Mouse (Mus musculus) ovary, postnatal 36 days (tissue): ENCODE results near the gene Med16.
A peak's percentile ranks its signal among the peaks of the same experiment; 100 is the strongest.

Experiments used
- DNase-seq: peaks from one replicate; pipeline ENCODE4 v3.0.0; 2022; ENCODE audit warnings: low spot score, mixed read lengths

Med16 gene

DNA sequence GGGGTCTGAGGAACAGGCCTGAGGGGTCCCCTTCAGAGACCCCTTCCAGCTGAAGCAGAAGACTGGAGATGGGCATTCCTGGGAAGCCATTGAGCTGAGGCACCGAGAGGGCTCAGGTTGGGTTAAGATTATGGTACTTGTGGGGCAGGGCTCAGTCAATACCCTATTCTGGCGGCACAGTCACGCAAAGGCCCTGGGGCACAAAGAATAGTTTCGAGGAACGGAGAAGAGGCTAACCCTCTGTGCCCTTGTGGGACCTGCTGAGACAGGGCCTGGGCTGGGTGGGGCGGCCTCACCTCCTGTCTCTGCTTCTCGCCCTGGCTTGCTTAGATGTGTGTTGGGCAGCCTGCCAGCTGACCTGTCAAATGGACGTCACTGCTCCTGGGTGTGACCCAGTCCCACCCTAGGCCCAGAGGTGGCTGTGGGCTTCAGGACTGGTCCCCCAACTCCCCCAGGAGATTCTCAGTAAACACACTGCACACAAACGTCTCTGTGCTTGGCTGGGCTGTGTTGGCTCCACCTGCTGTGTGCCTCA lies 24.5 kb upstream of the Med16 start:
- DNase-seq: no peak

DNA sequence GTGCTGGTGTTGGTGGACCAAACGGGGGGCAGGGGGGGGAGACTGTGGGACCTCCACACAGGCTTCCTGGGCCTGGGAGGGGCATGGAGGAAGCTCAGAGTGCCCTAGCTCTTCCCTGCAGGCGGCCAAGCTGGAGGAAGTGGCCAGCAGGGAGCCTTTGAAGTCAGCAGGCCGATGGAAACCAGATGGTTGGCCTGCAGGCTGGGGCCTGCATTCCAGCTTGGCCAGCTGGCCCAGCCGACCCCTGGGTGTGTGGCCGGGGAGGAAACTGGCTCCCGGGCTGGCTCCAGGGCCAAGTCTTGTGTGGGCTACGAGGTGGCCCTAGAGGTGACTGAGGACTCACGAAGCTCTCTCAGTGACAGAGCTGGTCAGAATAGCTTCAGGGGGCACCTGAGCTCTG lies 24.0 kb upstream of the Med16 start:
- peak; percentile 52 for DNase-seq

DNA sequence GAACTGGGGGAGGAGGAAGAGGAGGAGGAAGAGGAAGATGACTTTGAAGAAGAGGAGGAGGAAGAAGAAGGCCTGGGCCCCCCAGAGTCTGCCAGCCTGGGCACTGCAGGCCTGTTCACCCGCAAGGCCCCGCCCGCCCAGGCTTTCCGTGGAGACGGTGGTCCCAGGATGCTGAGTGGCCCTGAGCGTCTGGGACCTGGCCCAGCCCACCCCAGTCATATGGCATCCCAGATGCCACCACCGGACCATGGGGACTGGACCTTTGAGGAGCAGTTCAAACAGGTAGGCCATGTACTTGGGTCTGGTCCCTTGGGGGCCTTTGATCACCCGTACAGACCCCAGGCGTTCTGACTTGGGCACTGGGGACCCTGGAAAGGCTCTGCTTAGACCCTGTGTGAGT lies 23.1 kb upstream of the Med16 start:
- no peak for DNase-seq

DNA sequence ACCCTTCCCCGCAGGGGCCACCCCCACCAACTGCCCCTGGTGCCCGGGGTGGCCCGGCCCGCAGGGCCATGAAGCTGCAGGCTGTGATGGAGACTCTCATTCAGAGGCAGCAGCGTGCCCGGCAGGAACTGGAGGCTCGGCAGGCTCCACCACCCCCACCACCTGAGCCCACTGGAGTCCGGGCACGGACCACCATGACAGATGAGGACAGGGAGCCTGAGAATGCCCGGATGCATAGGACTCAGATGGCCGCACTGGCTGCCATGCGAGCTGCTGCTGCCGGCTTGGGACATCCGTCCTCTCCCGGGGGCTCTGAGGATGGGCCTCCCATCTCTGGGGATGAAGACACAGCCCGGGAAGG lies 22.1 kb upstream of the Med16 start:
- no peak for DNase-seq

DNA sequence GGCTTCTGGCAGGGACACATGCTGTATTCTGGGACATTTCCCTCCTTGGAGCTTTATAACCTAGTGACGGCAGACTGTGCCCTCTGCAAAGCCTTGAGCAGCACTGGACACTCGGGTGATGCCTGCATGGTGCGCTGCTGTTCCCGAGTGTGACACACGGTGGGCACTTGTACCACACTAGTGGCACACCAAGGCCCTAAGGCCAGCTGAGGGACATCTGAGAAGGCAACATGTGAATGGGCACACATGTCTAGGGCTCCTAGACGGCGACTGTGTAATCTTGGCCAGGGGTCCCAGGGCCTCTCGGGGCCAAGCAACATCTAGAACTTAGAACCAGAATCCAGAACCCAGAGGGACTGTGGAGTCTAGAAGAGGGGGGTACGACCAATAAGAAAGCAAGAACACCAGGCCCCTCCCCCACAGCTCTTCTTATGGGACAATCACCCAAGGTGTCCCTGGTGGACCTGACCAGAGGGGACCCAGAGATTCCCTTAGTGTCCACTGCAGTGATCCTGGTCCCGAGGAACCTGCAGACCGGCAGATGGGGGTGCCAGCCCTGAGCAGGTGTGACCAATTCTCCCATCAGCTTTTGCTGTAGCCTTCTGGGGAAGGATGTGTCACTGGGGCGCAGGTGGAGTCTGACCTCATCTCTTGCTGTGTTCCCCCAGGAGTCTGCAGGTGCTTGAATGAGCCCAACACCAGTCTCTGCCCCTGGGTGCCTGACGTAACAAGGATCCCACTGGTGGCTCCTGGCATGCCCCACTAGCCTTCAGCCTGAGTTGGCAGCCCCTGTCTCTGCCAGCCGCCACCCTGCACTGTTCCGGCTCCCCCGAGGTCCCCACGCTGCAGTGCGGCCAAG lies 21.5 kb upstream of the Med16 start:
- DNase-seq: no peak

DNA sequence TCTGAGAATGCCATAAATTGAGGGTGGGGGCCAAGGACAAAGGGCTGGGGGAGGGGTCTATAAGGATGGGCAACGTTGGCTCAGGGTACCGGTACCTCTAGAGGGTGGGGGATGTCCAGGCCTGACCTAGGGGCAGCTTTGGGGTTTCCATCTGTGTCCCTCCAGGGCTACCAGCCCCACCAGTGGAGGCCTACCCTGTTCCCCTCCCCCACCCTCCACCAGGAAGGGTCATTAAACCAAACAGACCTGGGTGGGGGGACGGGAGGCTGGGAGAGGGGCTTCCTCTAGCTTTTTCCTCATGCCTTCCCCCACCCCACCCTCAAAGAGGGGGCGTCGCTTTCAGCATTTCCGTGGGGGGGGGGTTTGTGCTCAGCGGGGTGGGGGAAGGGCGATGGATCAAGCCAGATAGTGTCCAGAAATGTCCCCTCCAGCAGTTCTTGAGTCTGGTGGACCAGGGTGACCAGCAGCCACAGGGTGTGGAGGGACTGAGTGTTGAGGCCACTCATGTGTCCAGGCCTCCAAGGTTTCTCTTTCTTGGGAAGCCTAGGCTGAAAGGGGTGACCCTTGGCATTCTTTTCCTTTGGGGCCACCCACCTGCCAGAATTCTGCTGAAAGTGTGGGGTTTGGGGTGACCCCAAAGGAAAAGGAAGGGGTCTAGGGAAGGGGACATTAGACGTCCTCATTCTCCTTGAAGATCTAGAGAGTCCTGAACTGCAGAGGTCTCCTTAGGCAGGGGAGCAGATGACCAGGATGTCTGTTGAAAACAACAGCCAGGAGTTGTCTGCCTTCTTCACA lies 20.4 kb upstream of the Med16 start:
- DNase-seq: no peak

DNA sequence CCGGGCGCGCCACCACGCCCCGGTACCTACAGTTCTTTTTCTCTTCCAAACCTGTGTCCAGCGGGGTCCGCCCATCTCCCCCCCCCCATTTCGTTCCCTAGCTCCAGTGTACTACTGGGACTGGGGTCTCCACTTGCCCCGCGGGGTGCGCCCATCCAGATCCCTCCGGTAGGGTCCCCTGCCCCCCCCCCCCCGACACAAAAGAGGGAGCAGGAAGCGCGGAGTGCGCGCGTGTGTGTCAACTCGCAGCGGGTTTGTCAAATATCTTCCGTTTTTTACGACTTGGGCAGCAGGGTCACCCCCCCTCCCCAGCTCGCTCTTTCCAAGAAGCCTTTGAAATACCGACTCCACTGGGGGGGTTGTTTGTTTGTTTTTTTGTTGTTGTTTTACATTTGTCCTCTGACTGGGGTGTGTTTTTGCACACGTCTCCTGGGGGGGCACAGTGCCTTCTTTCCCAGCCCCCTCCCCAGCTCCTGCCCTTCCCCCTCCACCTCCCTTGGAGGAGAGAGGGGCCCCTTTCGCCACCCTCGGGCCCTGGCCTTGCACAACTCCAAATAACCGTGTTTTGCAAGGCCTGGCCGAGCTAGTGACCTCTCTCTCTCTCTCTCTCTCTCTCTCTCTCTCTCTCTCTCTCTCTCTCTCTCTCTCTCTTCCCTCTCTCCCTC lies 19.4 kb upstream of the Med16 start:
- DNase-seq: peak; percentile 52

DNA sequence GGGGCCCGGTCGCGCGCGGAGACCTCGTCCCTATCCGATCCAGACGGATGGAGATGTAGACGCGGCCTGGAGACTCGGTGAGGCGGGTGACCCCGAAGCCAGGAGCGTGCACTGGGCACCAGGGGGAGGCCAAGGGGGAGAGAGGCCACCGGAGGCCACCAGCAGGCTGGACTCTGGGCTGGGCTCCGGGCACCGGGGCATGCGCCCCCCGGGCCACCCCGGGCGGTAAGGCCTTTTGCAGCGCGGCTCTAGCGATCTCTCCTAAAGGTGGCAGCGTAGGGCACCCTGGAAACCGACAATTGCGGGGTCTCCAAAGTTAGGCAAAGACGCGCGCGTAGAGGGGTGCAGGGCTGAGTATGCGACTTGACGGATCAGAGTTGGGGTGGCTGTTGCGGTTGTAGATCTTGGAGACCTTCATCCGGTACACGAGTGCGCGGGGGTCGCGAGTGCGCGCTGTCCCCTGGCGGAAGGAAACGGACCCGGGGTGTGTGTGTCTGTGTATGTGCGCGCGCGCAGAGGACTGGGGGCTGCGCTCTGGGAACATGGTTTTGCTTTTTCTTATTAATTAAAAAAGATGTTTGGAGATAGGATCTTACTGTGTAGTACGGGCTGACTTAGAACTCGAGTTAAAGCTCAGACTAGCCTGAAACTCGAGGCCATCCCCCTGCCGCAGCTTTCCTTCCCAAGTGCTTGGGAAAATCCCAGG lies 18.8 kb upstream of the Med16 start:
- peak; percentile 62 for DNase-seq

DNA sequence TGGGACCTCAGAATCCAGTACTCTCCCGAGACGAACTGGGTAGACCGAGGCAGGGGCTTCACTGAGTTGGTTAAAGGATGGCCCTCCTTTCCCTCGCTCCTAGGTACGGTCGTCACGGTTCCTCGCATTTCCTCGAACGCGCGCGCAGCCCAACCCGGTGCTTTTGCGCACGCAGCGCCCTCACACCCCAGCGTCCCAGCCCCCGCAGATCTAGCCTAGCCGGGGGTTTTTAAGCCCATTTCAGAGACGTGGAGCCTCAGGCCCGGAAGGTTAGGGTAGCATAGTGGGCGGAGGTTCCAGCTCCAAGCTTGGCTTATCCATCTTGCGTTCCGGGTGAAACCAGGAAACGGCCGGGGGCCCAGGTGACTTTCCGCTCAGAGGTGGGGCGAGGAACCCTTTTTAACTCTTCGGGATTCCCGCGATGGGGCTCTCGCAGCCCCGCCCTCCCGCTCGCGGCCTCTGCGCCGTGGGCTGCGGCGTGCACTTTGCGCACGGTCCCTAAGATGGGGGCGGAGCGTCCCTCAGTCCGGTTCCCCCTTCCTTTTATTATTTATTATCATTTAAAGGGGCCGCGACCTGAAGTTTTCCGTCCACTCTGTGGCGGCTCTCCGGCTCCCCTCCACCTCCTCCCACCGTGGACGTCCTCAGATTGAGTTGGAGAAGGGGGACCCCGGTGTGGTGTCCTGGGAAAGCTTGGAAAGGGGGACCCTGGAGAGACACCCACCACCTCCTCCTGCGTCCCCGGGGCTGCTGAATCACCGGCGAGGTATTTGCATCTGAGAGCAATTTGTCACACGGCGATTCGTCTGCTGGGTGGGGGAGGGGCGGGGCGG lies 18.0 kb upstream of the Med16 start, which contains the start of gene Arid3a:
Arid3a (plus strand) TSS at position 553 of the 833 bp plus-strand sequence.
- DNase-seq: peak; percentile 91

DNA sequence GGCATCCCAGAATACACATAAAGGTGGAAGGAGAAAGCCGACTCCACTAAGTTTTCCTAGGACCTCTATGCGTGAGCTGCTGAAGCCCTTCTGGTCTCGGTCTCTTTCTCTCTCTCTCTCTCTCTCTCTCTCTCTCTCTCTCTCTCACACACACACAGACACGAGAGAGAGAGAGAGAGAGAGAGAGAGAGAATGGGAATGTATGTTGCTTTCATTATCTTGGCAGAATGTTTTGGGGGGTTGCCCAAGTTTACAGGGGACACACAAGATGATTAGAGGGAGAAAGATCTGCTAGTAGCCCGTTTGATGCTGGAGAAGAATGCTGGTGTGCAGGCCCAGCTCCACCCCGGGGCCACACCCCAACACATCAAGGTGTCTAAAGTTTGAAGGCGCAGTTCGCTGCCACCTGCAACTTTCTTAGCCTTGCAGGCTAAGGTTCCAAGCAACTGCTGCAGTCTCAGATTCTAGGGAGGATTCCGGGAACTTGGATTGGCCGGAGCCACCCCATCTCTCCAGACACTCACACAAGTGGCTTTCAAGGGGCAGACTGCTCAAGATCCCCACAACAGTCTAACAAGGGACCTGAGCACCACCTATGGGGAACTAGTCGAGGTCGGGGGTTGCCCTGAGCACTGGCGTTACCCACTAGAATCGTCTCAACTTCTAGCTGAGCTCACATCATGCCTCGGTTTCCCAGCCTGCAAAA lies 17.2 kb upstream of the Med16 start:
- DNase-seq: no peak

DNA sequence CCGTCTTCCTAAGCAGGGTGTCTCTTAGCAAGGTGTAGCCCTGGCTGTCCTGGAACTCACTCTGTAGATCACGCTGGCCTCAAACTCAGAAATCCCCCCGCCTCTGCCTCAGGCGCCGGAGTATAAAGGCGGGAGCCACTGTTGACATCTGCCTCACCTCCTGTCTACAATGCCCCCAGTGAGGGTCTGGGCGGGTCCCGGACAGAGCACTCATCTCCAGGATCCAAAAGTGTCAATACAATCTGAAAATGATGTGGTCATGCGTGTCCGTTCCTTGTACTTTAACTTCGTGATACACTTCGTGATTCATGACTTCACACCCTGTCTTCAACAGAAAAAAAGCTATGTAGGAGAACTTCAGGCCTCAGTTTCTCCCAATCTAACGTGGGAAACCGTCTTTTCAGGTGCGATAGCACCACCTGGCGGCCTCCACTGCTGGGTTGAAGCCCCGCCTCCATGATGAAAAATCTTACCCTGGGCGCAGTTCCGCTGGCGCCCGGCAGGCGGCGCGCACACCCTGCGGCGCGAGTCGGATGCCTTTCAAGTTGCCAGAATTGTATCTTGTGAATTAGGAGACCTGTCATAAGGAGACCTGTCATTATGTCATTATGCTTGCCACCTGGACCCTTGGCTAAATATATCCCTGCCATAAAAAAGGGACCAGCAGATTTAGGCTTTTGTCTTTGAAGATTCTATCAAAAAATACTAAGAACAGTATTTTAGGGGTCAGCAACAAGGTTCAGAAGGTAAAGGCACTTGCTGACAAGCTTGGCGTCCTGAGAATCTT lies 16.5 kb upstream of the Med16 start:
- DNase-seq: peak; percentile 91

DNA sequence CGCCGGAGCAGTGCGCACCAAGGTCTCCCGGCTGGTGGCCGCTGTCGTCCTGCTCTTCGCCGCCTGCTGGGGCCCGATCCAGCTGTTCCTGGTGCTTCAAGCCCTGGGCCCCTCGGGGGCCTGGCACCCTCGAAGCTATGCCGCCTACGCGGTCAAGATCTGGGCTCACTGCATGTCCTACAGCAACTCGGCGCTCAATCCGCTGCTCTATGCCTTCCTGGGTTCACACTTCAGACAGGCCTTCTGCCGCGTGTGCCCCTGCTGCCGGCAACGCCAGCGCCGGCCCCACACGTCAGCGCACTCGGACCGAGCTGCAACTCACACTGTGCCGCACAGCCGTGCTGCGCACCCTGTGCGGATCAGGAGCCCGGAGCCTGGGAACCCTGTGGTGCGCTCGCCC lies 12.8 kb upstream of the Med16 start:
- DNase-seq: no peak

DNA sequence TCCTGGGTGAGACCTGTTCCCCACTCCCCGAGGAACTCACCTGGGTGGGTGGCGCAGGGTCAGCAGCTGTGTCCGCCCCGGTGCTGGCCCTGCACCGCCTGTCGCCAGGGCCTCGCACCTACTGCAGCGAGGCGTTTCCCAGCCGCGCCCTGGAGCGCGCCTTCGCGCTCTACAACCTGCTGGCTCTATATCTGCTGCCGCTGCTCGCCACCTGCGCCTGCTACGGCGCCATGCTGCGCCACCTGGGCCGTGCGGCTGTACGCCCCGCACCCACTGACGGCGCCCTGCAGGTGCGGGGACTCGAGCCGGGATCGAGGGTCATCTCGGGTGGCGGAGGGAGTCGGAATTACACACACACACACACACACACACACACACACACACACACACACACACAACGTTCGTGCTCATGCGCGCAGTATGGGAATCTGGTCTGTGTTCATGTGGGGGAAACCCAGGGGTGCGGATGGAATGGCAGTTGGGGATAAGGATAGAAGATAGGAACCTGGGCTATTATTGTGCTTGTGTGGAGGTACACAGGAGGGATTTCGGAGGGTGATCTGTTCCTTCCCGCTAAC lies 12.3 kb upstream of the Med16 start, which contains the start of gene R3hdm4:
R3hdm4 (minus strand) TSS at position 251 of the 578 bp plus-strand sequence.
- DNase-seq: no peak

DNA sequence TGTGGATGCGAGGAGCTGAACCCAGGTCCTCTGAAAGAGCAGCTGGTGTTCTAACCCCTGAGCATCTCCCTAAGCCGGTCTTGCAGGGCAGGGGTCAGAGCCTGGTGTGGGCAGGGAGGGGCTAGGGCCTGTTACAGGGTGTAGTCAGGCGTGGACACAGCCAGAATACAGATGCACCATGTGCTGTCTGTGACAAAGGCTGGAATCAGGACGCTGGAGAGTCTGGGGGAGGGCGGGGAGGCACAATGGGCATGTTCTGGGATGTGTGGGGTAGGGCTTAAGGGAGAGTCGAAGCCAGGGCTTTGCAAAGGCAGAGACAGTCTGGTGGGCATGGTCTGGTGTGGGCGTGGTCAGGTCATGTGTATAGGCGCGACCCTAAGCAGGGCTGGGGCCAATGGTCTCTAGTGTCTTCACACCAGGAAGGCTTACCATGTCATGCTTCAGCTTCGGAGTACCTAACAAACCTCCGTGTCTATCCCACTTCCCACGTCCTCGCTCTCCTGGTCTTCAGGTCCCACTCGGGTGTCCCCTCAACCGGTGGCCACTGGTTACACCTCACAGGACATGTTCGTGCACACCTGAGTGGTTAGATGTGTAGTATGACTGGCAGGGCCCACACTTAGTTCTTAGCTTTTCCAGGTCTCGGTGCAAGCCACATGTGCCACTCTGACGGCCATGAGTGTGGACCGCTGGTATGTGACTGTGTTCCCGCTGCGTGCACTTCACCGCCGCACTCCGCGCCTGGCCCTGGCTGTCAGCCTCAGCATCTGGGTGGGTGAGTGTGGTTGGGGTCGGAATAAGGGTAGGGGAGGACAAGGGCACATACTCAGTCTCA lies 11.6 kb upstream of the Med16 start:
- no peak for DNase-seq

DNA sequence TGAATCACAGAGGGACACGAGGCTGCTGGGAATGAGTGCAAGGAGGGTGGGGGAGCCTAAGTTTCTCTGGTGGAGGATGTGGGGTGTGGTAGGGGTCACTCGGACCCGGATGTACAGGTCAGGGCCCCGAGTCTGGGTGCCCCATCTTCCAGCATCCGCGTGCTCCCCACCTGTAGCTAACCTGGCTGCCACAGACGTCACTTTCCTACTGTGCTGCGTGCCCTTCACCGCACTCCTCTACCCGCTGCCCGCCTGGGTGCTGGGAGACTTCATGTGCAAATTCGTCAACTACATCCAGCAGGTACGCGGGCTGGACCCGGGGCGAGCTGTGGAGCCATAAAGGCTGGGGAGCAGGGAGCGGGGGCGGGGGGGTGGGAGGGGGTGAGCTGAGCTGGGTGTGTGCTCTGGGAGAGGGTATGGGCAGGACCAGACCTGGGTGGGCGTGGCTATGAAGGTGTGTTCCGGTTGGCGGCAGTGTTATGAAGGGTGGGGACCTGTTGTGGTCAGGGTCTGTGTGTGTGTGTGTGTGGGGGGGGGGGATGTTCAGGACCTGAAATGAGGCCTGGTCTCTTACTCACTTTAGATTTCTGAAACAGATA lies 10.6 kb upstream of the Med16 start:
- DNase-seq: no peak

DNA sequence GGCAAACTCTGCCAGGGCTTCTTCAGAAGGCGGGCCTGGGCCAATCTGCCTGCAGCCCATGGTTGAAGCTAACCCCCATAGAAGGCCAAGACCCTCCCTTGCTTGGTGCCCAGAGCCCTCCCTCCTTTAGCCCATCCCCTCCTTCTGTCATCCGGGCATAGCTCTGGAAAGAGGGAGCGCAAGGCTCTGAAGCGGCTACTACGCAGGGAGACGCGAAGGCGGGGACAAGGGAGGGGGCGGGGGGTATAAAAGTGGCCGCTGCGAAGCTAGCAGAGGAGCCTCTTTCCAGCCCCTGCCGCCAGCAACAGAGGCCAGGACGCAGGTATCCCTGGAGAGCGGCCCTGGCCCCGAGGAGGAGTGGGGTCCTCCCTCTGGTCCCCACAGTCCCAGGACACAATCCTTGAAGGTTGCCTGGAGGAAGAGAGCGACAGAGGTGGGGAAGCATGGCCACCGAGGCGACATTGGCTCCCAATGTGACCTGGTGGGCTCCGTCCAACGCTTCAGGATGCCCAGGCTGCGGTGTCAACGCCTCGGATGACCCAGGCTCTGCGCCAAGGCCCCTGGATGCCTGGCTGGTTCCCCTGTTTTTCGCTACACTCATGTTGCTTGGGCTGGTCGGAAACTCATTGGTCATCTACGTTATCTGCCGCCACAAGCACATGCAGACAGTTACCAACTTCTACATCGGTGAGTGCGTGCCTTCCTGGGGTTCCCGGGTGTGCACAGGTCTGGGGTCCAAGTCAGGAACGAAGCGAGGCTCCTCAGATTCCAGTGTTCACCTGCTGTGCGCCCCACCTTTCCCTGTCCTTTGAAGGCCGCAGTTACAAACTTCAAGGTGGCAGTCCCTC lies 9.7 kb upstream of the Med16 start:
- DNase-seq: no peak
